Mouse (Mus musculus): ENCODE results near the gene Hoxd12. TPM values are rescaled to one million over a fixed set of nuclear protein-coding genes. Genes with fewer than 3 reads are reported as not detected.
A peak's percentile ranks its signal among the peaks of the same experiment; 100 is the strongest.

Gene Hoxd12
- polyA plus RNA-seq, 1 experiment: not detected

DNA sequence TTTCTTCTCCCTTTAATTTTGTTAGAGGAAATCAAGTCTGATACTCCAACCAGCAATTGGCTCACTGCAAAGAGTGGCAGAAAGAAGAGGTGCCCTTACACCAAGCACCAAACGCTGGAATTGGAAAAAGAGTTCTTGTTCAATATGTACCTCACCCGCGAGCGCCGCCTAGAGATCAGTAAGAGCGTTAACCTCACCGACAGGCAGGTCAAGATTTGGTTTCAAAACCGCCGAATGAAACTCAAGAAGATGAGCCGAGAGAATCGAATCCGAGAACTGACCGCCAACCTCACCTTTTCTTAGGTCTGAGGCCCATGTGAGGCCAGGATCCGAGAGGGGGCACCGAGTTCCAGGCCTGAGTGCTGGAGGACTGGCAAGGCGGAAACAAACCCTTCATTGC lies 19.3 kb downstream of the Hoxd12 start:
- Histone ChIP-seq H3K4me3 (replicated peaks; ENCODE audit: extremely low read depth, low read depth, low read length) (no peak overlapping the region), H3K4me1 (ENCODE audit: control insufficient read depth, insufficient read depth, low read length) (peaks cover 4% of the 10 kb centered on the region; the same call in 1 of the 2 replicates)
- no peak for DNase-seq
- WGBS: 4% methylated on average over 16 of the region's 16 CpGs
- no peak for TF ChIP-seq POLR2A (IDR thresholded peaks at IDR 0.05; ENCODE audit: borderline replicate concordance, extremely low read depth, low read depth, low read length)
- 0 out of 2 replicates have a peak, but pooled peaks have one; percentile 13 for TF ChIP-seq CTCF (IDR thresholded peaks at IDR 0.05; ENCODE audit: insufficient read depth, low read length)

DNA sequence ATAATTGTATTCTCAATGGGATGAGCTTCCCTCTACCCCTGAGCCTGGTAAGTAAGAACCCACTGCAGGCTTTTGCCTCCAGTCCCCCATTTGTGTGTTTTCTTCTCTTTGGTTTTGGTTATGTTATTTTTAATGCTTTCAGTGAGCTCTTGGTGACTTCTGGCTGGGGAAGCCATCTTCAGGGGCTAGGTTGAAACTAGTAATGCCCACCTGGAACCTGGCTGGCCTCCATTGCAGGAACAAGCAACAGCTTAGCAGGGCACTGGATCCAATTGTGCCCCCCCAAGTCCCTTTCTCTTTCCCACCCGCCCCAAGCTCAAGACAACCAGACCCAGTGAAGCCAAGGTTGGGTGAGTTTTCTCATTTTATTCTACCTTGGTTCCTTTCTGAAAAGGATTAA lies 20.6 kb downstream of the Hoxd12 start:
- Histone ChIP-seq H3K4me3 (replicated peaks; ENCODE audit: extremely low read depth, low read depth, low read length) (no peak overlapping the region), H3K4me1 (ENCODE audit: control insufficient read depth, insufficient read depth, low read length) (peaks cover 4% of the 10 kb centered on the region; the same call in 1 of the 2 replicates)
- no peak for DNase-seq
- TF ChIP-seq POLR2A (IDR thresholded peaks at IDR 0.05; ENCODE audit: borderline replicate concordance, extremely low read depth, low read depth, low read length) (no peak), CTCF (IDR thresholded peaks at IDR 0.05; ENCODE audit: insufficient read depth, low read length) (no peak)
- WGBS: 8% methylated on average over 1 of the region's 1 CpGs

DNA sequence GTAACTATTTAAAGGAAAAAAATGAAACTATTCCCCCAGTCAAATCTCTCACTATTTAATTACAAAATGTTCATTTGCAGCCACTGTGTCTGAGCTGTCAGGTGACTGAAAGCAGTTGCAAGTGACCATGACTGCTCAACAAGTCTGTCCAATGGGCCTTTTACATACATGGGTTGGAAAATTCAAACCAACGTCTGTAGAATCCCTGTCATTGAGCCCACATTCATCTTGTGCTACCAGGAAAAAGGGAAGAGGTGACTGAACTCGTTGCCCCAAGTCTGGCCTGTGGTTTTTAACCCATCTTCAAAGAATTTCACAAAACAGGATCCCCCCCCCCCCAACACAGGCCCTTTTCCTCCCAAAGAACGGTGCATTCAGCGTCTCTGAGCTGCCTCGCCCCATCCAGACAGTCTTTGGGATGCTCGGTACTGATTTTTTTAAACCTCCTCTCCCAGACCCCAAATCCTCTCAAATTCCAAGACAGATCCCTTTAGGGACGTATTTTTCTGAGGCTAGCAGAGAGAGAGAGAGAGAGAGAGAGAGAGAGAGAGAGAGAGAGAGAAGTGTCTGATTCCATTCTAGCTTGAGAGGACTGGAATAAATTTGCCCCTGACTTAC lies 21.1 kb downstream of the Hoxd12 start:
- WGBS: 8% methylated on average over 7 of the region's 7 CpGs

DNA sequence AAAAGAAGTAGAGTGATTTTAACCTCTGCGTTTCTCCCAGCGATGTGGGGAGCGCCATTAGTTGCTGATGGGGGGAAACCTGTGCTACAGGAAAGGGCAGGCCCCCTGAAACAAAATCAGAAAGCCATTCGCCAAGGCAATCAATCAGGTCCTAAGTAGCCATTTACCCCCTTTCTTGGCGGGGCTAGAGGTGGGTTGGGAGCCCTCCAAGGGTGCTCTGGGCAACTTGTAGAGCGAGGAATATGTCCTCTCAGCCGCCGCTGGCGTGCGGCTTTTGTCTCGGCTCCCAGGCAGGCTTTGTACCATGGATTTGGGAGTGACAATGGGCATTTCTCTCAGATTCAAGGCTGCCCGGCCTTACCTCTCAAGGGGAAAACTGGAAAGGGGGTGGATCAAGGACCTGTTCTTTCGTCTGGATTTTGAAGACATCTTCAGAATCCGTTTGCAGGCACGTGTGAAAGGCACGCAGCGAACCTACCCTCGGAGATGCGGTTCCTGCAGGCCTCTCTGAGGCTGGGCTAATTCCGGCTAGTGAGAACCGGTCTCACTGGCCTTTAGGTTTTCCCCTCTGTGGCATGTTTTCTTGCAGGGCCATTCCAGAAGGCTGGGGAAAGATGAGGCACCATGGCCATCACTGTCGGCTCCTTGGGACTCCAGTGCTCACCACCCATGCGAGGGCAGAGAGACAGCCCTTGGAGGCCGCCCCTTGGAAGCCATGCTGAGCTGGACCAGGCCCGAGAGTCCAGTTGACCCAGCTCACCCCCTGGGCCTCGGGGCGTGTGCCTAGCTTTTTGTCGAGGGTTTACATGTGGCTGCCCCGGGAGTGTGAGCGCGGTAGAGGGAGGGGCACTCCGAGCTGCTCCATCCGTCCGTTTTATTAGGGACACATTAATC lies 21.9 kb downstream of the Hoxd12 start:
- 5% methylated on average over 34 of the region's 34 CpGs for WGBS
- no peak for DNase-seq
- H3K4me3 ChIP-seq (replicated peaks; ENCODE audit: extremely low read depth, low read depth, low read length): no peak overlapping the region
- TF ChIP-seq POLR2A (IDR thresholded peaks at IDR 0.05; ENCODE audit: borderline replicate concordance, extremely low read depth, low read depth, low read length) (no peak), CTCF (IDR thresholded peaks at IDR 0.05; ENCODE audit: insufficient read depth, low read length) (no peak)
- H3K4me1 ChIP-seq (ENCODE audit: control insufficient read depth, insufficient read depth, low read length): peaks cover 4% of the 10 kb centered on the region; the same call in 1 of the 2 replicates

More for the DNA sequence above, 21.1 kb downstream of the Hoxd12 start:
- no peak for DNase-seq
- Histone ChIP-seq H3K4me1 (ENCODE audit: control insufficient read depth, insufficient read depth, low read length) (peaks cover 4% of the 10 kb centered on the region; the same call in 1 of the 2 replicates), H3K4me3 (replicated peaks; ENCODE audit: extremely low read depth, low read depth, low read length) (no peak overlapping the region)
- TF ChIP-seq POLR2A (IDR thresholded peaks at IDR 0.05; ENCODE audit: borderline replicate concordance, extremely low read depth, low read depth, low read length) (no peak), CTCF (IDR thresholded peaks at IDR 0.05; ENCODE audit: insufficient read depth, low read length) (no peak)

DNA sequence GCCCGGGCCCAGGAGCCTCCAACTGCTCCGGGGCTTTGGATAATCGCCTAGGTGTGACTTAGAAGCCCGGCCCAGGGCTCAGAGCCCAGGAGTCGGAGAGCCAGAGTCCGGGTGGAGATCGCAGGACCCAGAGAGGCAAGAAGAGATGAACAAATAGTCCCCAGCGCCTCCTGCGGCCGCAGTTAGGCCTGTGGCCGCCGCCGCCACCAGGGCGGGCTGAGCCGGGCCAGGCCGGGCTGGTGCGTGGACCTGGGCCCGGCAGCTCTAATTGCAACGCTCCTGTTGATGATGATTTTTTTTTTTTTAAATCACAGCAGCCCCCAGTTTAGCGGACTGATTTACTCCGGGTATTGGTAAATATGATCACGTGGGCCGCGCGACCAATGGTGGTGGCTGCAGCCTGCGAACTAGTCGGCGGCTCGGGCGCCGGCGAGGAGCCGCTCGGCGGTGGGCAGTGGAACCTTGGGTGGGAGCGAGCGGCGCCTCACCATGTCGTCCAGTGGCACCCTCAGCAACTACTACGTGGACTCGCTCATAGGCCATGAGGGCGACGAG lies 22.8 kb downstream of the Hoxd12 start, which contains the start of gene Hoxd9:
Gene Hoxd9 (plus strand): TSS at position 161 of the 555 bp plus-strand sequence.
- no peak for DNase-seq
- TF ChIP-seq CTCF (IDR thresholded peaks at IDR 0.05; ENCODE audit: insufficient read depth, low read length) (no peak), POLR2A (IDR thresholded peaks at IDR 0.05; ENCODE audit: borderline replicate concordance, extremely low read depth, low read depth, low read length) (no peak)
- Histone ChIP-seq H3K4me3 (replicated peaks; ENCODE audit: extremely low read depth, low read depth, low read length) (no peak within 1 kb of the TSS), H3K4me1 (ENCODE audit: control insufficient read depth, insufficient read depth, low read length) (peaks cover 4% of the 10 kb centered on the region; the same call in 1 of the 2 replicates)
- WGBS: 3% methylated on average over 43 of the region's 43 CpGs

DNA sequence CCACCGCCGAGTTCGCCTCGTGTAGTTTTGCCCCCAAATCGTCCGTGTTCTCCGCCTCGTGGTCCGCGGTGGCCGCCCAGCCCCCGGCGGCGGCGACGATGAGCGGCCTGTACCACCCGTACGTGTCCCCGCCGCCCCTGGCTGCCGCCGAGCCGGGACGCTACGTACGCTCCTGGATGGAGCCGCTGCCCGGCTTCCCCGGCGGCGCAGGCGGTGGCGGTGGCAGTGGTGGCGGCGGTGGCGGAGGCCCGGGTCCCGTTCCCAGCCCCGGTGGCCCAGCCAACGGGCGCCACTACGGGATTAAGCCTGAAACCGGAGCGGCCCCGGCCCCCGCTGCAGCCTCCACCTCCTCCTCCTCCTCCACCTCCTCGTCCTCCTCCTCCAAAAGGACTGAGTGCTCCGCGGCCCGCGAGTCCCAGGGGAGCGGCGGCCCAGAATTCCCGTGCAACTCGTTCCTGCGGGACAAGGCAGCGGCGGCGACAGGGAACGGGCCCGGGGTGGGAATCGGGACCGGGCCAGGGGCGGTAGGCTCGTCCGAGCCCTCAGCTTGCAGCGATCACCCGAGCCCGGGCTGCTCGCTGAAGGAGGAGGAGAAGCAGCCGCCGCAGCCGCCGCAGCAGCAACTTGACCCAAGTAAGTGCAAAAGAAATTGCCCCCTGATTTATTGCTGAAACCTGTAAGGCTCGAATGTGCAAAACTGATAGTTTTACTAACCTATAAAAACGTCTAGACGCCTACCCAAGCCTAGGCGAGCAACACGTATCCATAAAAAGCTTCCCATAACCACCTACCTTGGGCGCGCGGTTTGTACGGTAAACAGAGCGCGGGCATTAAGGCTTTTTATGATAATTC lies 23.6 kb downstream of the Hoxd12 start:
- TF ChIP-seq POLR2A (IDR thresholded peaks at IDR 0.05; ENCODE audit: borderline replicate concordance, extremely low read depth, low read depth, low read length) (no peak), CTCF (IDR thresholded peaks at IDR 0.05; ENCODE audit: insufficient read depth, low read length) (no peak)
- WGBS: 3% methylated on average over 86 of the region's 86 CpGs
- no peak for DNase-seq
- Histone ChIP-seq H3K4me1 (ENCODE audit: control insufficient read depth, insufficient read depth, low read length) (peaks cover 4% of the 10 kb centered on the region; the same call in 1 of the 2 replicates), H3K4me3 (replicated peaks; ENCODE audit: extremely low read depth, low read depth, low read length) (no peak overlapping the region)

DNA sequence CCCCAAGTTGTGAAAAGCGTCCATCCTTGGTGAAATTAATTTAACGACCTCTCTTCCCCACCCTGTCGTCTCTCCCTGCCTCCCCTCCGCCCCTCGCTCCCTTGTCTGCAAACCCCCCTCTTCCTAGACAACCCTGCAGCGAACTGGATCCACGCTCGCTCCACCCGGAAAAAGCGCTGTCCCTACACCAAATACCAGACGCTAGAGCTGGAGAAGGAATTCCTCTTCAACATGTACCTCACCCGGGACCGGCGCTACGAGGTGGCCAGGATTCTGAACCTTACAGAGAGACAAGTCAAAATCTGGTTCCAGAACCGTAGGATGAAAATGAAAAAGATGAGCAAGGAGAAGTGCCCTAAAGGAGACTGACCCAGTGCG lies 24.2 kb downstream of the Hoxd12 start:
- DNase-seq: no peak
- Histone ChIP-seq H3K4me1 (ENCODE audit: control insufficient read depth, insufficient read depth, low read length) (peaks cover 4% of the 10 kb centered on the region; the same call in 1 of the 2 replicates), H3K4me3 (replicated peaks; ENCODE audit: extremely low read depth, low read depth, low read length) (no peak overlapping the region)
- 7% methylated on average over 17 of the region's 17 CpGs for WGBS
- TF ChIP-seq POLR2A (IDR thresholded peaks at IDR 0.05; ENCODE audit: borderline replicate concordance, extremely low read depth, low read depth, low read length): no peak
- no peak for TF ChIP-seq CTCF (IDR thresholded peaks at IDR 0.05; ENCODE audit: insufficient read depth, low read length)

DNA sequence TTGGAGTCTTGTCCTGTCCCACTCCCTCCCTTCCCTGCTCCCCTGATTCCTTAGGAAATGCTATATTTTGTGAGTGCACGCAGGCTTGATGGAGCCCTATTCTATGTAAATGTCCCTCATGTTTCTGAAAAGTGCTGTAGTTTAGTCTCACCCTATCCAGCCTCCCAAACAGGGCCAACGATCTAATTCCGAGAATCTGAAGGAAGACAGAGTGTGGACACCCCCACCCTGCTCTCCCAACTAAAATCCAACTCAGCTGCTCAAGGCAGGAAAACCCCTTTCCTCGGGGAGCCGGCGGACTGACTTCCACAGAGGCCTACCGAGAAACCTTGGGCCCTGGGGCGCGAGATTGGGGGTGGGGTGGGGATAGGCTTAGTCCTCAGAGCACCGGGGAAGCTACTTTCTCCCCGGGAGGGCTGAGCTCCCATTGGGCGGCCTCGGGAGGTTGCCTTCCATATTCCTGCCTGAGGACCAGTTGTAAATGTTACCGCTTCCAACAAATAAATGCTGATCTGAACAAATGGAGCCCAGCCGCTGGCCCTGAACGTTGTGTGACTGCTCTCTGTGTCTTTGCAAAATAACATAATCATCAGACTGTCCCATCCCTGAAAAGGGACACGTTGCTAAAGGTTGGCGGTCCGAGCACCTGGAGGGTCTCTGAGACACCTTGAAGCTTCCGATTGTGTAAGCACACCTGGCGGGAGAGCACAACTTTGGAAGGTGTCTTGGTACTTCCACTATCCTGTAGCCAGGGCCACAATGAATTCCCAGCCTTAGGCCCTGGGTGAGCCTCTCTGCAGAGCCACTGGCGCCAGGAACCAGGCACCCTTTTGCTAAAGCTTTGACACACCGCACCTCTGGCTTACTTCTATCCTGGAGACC lies 25.1 kb downstream of the Hoxd12 start:
- Histone ChIP-seq H3K4me3 (replicated peaks; ENCODE audit: extremely low read depth, low read depth, low read length) (no peak overlapping the region), H3K4me1 (ENCODE audit: control insufficient read depth, insufficient read depth, low read length) (peaks cover 4% of the 10 kb centered on the region; the same call in 1 of the 2 replicates)
- no peak for TF ChIP-seq CTCF (IDR thresholded peaks at IDR 0.05; ENCODE audit: insufficient read depth, low read length)
- no peak for TF ChIP-seq POLR2A (IDR thresholded peaks at IDR 0.05; ENCODE audit: borderline replicate concordance, extremely low read depth, low read depth, low read length)
- DNase-seq: no peak
- WGBS: 10% methylated on average over 23 of the region's 23 CpGs
